15 mouse cellular contexts compared by ENCODE assay signal in the genomic region with DNA sequence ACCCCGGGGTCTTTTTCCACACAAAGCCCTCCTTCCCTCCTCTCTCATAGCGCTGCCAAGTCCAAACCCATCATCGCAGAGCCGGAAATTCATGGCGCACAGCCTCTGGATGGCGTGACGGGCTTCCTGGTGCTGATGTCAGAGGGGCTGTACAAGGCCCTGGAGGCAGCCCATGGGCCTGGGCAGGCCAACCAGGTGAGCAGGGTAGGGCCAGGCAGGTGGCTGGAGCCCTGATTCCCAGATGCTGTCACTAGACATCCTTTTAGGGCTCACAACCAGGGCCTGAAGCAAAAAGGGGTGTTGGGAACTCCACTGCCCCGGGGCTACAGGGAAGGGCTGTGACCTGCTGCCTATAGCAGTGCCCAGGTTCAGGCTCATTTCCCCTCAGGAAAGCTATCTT.
"Had no signal": no experiment of that assay in that cellular context is flagged by ENCODE, and none has a peak within 500 bp of the region (broad histone marks: within the 10 kb centered on the region; RNA-seq: fewer than 3 reads in every experiment).

No protein-coding gene starts in this region.

- H3K9me3 ChIP-seq: neural tube, embryonic 15.5 days; stomach, embryonic 15.5 days had no signal

- DNase-seq: retina, postnatal 1 day; right cerebral cortex, adult 18-20 months; right cerebral cortex, postnatal 14 days; right cerebral cortex, postnatal 25 days; right cerebral cortex, postnatal 4 days; spleen, adult 18-20 months; thymus, adult 18-20 months; thymus, adult 2 months; thymus, postnatal 14 days; thymus, postnatal 25 days; thymus, postnatal 36 days; thymus, postnatal 4 days had no signal

- H3K4me1 ChIP-seq: neural tube, embryonic 15.5 days had no signal

- H3K27ac ChIP-seq: neural tube, embryonic 15.5 days; stomach, embryonic 15.5 days; stomach, postnatal 0 days had no signal

- H3K4me3 ChIP-seq: neural tube, embryonic 15.5 days; stomach, embryonic 15.5 days had no signal

- H3K27me3 ChIP-seq: neural tube, embryonic 15.5 days; stomach, embryonic 15.5 days had no signal

- H3K4me2 ChIP-seq: neural tube, embryonic 15.5 days; stomach, embryonic 15.5 days had no signal

- H3K9ac ChIP-seq: neural tube, embryonic 15.5 days; stomach, embryonic 15.5 days had no signal
